Mouse (Mus musculus) kidney, postnatal 4 days (tissue): ENCODE data around the gene Pcare.

Experiments used
- DNase-seq, 2 experiments: peaks; one replicate each; pipeline ENCODE4 v3.0.0; 2021; ENCODE audit warnings: mixed read lengths in 2 of 2

The Pcare gene

DNA sequence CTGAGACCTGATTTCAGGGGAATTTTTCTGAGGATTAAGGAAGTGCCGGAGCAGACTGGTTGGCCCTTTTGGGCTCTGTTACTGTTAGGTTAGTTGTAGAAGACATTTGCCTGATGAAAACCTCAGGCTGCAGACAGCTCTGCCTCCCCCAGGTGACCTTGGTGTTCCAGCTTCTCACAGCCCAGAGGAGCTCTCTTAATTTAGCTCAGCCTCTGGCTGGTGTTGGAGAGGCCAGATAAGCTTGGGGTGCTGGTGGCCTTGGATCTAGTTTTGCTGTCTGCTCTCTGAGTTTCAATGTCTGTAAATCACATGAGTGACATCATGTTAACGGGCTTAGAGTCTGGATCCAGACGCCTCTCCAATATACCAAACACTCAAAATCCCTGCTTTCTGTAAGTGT, 31.7 kb downstream of the Pcare start:
- no peak for DNase-seq

DNA sequence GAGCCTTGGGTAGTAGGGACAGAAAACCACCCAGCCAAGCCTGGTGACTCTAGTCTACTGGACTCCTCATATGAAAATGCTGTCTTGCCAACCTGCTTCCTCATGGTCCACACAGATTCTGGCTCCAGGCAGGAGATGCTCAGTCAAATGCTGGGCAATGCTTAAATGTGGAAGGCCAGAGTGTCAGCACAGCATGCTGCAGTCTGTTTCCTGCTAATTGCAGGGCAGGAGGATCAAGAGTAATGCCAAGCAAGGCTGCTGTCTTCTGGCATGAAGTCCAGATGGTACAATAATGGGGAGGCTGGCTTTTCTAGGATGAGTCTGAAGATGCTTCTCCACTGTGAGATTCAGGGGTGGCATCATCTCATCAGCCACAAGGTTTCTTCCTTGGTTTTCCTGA, 32.3 kb downstream of the Pcare start:
- DNase-seq: no peak

DNA sequence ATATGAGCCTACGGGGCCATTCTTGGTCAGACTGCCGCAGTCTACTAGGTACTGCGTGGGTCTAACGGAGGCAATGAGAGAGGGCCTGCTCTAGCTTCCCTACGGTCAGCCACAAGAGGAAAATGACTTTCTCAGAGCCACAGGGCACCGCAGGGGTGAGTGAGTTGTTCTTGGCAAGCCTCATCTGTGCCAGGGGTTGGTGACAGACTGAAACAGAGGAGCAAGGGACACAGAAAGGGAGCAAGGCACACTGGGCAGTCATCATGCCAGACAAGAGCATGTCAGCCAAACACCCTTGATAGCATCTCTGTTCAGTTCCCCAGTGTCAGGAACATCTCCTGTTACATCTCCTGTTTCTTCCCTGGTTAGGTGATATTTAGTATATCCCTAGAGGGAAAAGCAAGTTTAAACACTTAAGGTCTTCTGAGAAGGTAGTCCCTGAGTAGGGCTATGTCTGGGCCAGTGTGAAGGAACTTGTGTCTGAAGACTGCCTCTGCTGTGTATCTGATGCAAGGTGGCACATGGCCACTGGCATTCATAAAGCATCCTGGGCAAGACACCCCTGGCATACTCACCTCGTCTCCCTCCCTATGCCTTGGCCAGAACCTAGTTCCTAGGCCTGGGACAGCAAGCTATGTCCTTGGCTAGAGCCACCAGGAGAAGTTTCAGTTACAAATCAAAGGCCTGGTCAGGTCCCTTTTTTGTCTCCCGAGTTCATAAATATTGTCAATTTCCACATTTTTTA, 34.6 kb downstream of the Pcare start:
- no peak for DNase-seq

DNA sequence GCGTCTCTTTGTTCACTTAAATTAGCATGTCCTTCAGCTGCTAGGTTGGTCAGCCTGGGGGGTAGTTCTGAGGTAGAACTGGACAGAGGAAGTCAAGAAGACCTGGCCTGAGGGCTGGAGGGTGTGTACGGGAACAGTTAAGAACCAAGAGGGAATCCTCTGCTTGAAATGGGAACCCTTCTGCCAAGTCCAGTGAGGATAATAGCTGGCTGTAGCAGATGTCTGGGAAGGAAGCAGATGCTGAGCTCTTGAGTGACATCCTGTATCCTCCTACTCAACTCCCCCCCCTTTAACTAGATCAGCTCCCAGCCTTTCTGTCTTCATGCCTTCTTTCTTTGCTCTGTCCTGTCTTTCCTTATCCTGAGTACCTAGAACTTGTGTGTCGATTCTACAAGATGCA, 37.7 kb downstream of the Pcare start:
- DNase-seq: no peak

DNA sequence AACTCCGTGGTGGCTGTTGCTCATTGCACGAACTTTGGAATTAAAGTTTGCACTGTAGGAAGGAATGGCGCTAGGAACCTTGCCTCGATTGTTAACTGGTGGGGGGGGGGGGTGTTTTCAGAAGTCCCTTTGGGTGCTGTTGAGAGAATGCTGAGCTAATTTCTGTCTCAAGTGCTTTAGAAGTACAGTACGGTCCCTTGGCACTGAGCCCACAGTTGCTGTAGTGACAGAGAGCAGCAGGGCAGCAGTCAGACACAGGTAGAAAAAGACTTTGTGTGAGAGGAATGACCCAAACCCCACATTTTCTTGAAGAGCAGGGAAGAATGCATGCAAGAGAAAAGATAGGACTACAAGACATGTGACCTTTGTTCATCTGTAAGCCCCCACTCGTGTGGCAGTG, 40.4 kb downstream of the Pcare start:
- peak; percentile 58 to 69 for DNase-seq

DNA sequence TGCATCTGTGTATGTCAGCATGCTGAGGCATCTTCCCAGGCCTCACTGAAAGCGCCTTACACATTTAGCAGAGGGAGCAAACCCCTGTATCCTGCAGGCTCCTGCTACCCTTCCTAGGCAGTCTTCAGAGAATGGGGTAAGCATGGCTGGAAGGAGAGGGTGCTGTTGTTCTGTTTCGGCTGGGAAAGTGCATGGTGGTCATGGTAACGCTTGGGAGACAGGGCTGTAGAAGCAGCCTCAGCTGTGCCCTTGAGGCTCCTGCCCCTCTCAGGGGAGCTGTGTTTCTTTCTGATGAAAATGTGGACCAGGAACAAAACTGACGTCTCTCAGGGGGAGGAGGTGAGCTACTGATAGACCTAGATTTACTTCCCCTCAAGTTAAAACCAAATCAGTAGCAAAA, 45.0 kb downstream of the Pcare start:
- DNase-seq: no peak

DNA sequence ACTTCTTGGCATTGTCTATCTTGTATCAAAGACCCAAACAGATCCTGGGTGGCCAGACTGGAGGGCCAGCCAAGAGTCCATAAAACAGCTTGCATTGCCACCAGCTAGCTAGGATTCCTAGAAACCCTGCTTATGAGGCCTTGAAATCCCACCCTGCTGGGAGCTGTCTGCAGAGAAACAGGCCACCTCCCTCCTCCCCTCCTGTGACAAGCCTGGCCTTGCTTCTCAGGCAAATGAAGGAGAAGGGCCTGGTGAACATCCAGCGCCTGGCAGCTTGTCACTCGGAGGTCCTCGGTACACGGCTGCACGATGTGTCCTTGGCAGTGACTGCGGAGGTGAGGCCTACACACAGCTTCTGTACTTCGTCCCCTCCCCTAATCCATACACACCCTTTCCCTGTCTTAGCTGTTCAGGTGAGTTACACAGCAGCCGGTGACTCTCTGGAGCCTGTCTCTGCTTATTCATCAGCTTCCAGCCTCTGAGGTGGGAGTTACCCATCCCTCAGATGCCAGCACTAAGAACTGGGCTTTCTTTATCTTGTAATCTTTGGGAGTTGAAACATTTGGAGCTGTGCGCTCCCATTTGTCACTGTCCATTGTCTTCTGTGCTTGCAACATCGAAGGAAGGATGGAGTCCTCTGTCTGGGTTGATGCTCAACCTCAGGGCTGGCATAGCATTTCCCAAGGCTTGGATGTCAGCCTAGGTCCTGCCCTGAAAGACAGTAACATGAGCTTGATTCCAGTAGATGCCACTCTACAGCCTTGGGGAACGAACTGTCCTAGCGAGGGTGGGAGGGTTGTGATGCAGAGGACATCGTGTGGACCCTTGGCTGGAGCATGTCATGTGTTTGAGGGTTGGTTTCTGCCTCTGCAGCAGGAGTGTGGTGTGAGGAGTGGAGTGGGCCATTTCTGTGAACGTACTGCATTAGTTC, 46.9 kb downstream of the Pcare start:
- peak in 1 of 2 experiments; percentile 17 for DNase-seq

DNA sequence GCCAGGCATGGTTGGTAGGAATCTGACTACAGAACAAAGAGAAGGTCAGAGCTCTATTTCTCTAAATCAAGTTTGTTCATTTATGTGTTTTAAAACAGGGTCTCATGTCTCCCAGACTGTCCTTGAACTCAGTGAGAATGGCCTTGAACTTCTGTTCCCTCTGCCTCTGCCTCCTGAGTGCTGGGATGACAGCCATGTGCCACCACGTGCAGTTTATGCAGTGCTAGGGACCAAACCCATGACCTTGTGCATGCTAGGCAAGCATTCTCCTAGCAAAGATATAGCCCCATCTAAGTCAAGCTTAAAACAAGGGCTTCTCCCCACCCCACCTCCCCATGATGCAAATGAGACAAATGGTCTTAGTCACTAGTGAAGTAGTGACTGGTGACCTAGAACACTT, 47.6 kb downstream of the Pcare start:
- DNase-seq: no peak

DNA sequence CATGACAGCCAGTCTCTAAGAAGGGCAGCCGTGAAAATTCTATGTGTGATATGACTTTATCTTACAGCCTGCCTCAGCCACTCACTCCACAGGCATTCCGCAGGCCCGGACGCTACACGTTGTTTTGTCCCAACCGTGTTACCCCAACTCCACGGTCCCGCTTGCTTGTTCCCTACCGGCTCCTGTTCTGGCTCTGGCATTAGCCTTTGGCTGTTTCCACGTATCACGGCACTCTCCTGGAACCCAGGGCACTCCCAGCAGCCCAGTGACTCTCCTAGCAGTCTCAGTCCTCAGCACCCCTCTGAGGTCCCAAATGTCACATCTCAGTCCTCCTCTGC, 54.1 kb downstream of the Pcare start:
- no peak for DNase-seq

DNA sequence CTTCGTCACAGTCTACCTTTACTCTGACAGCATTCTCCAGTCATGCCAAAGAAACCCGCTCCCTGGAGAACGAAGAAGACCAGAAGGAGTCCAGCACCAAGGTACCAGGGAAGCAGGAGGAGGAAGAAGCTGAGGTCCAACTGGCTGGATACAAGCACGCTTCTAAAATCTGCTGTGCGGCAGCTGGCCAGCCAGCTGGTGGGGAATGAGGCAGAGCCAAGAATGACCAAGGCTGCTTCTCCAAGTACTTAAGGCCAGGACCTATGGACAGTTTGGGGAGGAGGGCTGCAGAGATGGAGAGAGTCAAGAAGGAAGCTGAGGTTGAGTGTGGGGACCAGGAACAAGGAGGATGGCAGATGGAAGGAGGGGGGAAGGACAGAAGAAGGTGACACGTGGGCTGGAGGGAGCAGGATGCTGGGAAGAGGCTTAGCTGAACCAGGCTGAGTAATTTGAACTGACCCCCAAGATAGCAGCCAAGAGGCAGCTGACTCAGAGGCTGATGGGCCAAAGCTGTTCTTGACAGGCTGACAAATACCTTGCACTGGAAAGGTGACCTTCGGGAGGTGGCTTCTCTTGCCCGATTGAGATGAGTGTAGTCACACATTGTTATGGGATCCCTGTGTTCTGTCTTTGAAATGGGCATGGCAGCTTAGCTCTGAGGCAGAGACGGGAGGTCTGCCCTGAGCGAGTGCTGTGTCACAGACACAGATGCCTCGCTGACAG, 54.6 kb downstream of the Pcare start:
- DNase-seq: peak; percentile 37 to 40

DNA sequence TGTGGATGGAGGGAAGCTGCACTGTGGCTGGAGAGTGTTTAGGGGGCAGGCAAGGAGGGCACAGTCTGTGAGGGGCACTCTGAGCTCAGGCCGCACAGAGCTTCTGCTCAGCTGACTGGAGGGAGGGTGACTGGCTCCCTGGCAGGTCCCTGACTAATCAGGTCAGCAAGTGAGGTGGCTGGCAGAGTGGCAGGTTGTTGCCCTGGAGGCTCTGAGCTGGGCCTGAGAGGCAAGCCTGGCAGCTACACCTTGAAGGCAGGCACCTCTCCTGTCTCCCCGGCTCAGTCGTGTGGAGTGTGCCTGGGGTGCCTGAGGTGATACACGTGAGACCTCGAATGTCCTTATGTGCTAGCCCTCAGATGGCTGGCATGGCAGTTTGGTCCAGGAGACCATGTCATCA, 56.3 kb downstream of the Pcare start:
- DNase-seq: no peak

DNA sequence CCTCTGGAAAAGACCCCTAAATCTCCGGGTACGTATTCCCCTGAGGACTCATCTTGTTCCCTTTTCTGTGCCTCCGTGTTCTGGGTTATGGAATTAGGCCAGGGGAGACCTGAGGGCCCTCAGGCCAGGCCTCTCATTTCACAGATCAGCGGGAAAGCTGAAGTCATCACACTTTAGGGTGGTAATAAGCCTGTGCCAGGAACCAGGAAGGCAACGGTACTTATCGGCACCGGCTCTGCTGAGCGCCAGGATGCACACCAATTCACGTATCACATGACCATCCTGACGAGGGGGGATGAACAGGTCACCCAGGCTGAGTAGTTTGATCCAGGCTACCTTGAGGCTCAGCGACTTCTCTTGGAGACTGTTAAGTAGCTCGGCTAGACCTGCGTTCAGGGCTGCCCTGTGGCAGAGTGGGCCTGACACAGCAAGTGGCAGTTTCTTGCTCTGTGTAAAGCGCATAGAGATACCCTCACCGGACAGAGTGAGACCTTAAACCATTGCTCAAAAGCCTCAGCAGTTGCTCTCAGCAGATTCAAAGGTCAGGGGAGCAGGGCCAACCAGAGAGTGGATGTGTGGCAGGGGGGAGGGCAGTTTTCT, 56.9 kb downstream of the Pcare start:
- DNase-seq: no peak

DNA sequence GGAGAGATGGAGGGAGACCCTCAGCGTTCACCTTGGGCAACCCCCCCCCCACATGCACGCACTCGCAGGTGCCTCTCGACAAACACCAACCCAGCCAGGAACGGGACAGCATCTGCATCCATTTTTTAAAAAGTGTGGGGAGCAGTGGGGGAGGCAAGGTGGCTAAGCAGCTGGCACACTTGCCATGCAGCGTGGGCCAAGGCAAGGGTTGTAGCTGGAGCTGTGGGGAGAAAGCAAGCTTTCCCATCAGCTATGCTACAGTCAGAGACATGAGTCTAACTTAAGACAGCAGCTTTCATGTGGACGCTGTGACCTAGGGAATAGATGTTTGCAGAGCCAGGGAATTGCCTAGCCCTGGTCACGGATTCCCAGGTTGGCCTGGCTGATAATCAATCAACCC, 57.5 kb downstream of the Pcare start:
- no peak for DNase-seq

DNA sequence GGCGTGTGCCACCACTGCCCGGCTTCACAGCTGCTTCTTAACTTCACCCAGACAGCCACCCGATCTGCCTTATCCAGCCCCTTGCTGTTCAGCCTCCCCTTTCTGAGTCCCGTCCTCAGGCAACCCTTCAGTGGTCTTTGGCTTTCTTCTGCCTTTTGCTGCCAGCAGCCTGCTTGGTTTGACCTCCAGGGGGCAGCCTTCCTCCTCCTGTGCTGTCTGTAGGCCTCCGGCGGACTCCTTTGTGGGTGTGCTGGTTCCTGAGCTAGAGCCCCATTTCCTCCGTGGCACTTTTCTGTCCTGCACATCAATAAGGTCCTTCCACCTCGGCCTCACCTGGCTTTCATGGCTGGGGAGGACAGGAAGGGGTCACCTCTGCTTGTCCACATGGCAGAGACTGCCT, 58.9 kb downstream of the Pcare start:
- peak; percentile 48 to 53 for DNase-seq
